Mouse (Mus musculus): ENCODE data around the gene Wdr54. TPM values are rescaled to one million over a fixed set of nuclear protein-coding genes. Genes with fewer than 3 reads are reported as not detected.

Gene Wdr54
- polyA plus RNA-seq, 1 experiment from 2014 or later, result 13.7 TPM

DNA sequence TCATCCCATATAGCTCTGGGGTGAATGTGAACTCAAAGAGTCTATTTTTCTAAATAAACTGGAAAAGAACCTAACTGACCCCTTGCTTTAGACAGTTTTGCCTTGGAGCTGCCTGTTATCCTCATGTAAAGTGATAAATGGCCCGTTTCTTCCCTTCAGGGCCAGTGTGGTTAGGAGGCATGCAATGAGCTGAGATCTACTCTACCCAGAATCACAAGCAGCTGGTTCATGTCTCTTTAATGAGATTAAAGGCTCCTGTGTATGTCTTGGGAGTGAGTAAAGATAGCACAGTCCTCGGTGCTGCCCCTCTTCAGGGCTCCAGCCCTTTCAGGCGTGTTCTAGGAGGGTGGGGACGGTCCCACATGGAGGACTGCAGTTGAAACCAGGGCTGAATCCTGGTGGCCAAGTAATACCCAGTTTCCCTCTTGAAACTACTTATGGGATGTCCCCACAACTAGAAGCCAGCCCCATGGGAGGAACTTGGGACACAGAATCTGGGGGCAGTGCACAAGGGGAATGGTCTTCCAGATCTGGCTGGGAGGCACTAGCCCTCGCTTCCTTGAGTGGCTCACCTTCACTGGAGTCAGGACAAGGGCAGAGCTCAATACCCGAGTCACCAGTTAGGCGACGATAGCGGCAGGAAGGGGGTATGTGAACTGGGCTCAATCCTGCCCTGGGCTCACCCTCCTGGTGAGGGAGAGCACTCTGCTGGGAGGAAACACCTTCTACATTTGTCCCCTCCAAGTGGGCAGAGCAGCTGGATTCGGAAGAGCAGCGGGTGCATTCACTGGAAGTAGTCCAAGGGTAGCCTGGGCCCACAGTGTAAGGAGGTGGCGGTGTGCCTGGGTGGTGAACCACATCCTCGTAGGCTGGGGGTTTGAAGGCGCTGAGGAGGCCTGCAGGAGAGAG lies 37.1 kb downstream of the Wdr54 start:
- no peaks in the 10 kb centered on the region for H3K9me3 ChIP-seq (ENCODE audit: control insufficient read depth, low read length)
- H3K4me2 ChIP-seq (ENCODE audit: low read depth, severe bottlenecking), result peak overlapping the region; percentile 84
- H3K36me3 ChIP-seq (ENCODE audit: control insufficient read depth, insufficient read depth, low read length), result peaks cover 13% of the 10 kb centered on the region
- no peaks in the 10 kb centered on the region for H3K27me3 ChIP-seq (ENCODE audit: control insufficient read depth, insufficient read depth, low read length)
- DNase-seq (ENCODE audit: low spot score) (no peak), ATAC-seq (ENCODE audit: insufficient number of reproducible peaks, low FRiP score, low TSS enrichment, low read depth) (no peak)
- H3K9ac ChIP-seq (ENCODE audit: low read length), result no peak overlapping the region
- no peak overlapping the region for H3K4me3 ChIP-seq (ENCODE audit: low read depth, low read length)
- H3K4me1 ChIP-seq (ENCODE audit: control insufficient read depth, insufficient read depth, low read length), result peaks cover 25% of the 10 kb centered on the region
- no peak overlapping the region for H3K27ac ChIP-seq (replicated peaks; ENCODE audit: low read depth, low read length)
- WGBS, result 87% methylated on average over 14 of the region's 14 CpGs

DNA sequence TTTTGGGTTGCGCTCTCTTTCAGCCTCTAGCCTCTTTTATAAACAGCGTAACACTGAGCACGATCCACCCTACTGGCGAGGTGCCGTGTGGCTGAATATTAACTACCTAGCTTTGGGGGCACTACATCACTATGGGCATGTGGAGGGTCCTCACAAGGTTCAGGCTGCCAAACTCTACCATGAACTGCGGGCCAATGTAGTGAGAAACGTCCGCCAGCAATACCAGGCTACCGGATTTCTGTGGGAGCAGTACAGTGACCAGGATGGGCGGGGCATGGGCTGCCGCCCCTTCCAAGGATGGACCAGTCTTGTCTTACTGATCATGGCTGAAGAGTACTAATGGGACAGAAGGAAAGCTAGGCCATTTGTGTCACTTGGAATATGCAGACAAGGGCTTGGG lies 37.8 kb downstream of the Wdr54 start:
- Histone ChIP-seq H3K4me3 (ENCODE audit: low read depth, low read length) (no peak overlapping the region), H3K36me3 (ENCODE audit: control insufficient read depth, insufficient read depth, low read length) (peaks cover 13% of the 10 kb centered on the region), H3K9me3 (ENCODE audit: control insufficient read depth, low read length) (no peaks in the 10 kb centered on the region), H3K27me3 (ENCODE audit: control insufficient read depth, insufficient read depth, low read length) (no peaks in the 10 kb centered on the region), H3K4me1 (ENCODE audit: control insufficient read depth, insufficient read depth, low read length) (peaks cover 22% of the 10 kb centered on the region), H3K4me2 (ENCODE audit: low read depth, severe bottlenecking) (no peak overlapping the region), H3K27ac (replicated peaks; ENCODE audit: low read depth, low read length) (no peak overlapping the region), H3K9ac (ENCODE audit: low read length) (no peak overlapping the region)
- ATAC-seq (ENCODE audit: insufficient number of reproducible peaks, low FRiP score, low TSS enrichment, low read depth) (no peak), DNase-seq (ENCODE audit: low spot score) (no peak)
- WGBS, result 87% methylated on average over 11 of the region's 11 CpGs

DNA sequence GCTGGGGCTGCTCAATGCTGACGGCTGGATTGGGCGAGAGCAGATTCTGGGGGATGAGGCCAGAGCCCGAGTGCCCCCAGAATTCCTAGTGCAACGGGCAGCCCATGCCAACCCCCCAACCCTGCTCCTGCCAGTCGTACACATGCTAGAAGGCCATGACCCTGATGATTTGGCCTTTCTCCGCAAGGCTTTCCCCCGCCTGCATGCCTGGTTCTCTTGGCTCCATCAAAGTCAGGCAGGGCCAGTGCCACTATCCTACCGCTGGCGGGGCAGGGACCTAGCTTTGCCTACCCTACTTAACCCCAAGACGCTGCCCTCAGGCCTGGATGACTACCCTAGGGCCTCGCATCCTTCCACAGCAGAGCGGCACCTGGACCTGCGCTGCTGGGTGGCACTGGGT lies 38.6 kb downstream of the Wdr54 start:
- H3K9ac ChIP-seq (ENCODE audit: low read length), result 0 out of 2 replicates have a peak overlapping the region, but pooled peaks have one; percentile 3
- no peak overlapping the region for H3K4me3 ChIP-seq (ENCODE audit: low read depth, low read length)
- H3K9me3 ChIP-seq (ENCODE audit: control insufficient read depth, low read length), result no peaks in the 10 kb centered on the region
- peaks cover 13% of the 10 kb centered on the region for H3K36me3 ChIP-seq (ENCODE audit: control insufficient read depth, insufficient read depth, low read length)
- no peaks in the 10 kb centered on the region for H3K27me3 ChIP-seq (ENCODE audit: control insufficient read depth, insufficient read depth, low read length)
- H3K27ac ChIP-seq (replicated peaks; ENCODE audit: low read depth, low read length), result no peak overlapping the region
- peaks cover 15% of the 10 kb centered on the region for H3K4me1 ChIP-seq (ENCODE audit: control insufficient read depth, insufficient read depth, low read length)
- no peak overlapping the region for H3K4me2 ChIP-seq (ENCODE audit: low read depth, severe bottlenecking)
- DNase-seq (ENCODE audit: low spot score) (no peak), ATAC-seq (ENCODE audit: insufficient number of reproducible peaks, low FRiP score, low TSS enrichment, low read depth) (no peak)
- 92% methylated on average over 13 of the region's 13 CpGs for WGBS

DNA sequence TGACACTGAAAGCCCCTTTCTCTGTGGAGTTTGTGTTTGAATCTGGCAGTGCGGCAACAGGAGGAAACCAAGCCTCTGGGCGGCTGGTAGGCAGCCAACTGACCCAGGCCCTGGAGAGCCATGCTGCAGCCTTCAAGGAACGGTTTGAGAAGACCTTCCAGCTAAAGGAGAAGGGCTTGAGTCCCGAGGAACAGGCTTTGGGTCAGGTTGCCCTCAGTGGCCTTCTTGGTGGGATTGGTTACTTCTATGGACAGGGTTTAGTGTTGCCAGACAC lies 39.1 kb downstream of the Wdr54 start:
- WGBS, result 90% methylated on average over 4 of the region's 4 CpGs
- Histone ChIP-seq H3K4me2 (ENCODE audit: low read depth, severe bottlenecking) (no peak overlapping the region), H3K4me3 (ENCODE audit: low read depth, low read length) (no peak overlapping the region), H3K27me3 (ENCODE audit: control insufficient read depth, insufficient read depth, low read length) (no peaks in the 10 kb centered on the region), H3K9me3 (ENCODE audit: control insufficient read depth, low read length) (no peaks in the 10 kb centered on the region), H3K27ac (replicated peaks; ENCODE audit: low read depth, low read length) (no peak overlapping the region), H3K36me3 (ENCODE audit: control insufficient read depth, insufficient read depth, low read length) (peaks cover 13% of the 10 kb centered on the region), H3K9ac (ENCODE audit: low read length) (no peak overlapping the region), H3K4me1 (ENCODE audit: control insufficient read depth, insufficient read depth, low read length) (peaks cover 14% of the 10 kb centered on the region; the same call in 1 of the 2 replicates)
- DNase-seq (ENCODE audit: low spot score) (no peak), ATAC-seq (ENCODE audit: insufficient number of reproducible peaks, low FRiP score, low TSS enrichment, low read depth) (no peak)

DNA sequence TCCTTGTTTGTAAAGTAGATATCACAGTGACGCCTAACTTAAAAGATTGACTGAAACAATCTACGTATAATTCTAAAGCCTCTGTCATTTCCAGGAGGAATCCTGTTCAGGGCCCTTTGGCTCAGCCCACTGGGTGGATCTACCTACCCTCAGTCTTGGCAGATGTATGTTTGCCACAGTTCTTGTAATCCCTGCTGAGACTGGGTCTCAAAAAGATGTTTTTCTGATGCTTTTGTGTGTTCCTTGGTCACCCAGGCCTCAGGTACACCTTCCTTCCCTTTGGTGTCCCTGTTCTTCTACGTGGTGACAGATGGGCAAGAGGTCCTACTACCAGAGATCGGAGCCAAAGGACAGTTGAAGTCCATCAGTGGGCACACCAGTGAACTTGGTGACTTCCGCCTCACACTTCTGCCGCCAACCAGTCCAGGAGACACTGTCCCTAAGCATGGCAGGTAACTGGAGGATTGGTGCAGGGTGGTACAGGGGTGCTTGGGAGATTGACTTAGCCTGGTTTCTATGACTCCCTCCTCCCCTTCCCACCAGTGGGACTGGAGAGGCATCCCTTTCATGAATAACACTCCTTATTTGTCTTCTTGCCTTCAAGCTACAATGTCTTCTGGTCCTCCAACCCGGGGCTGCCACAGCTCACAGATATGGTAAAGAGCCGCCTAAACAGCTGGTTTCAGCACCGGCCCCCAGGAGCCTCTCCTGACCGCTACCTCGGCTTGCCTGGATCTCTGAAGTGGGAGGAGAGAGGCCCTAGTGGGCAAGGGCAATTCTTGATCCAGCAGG lies 39.6 kb downstream of the Wdr54 start:
- peak overlapping the region; percentile 80; the same call in 1 of the 2 replicates for H3K9ac ChIP-seq (ENCODE audit: low read length)
- ATAC-seq (ENCODE audit: insufficient number of reproducible peaks, low FRiP score, low TSS enrichment, low read depth) (no peak), DNase-seq (ENCODE audit: low spot score) (no peak)
- H3K27me3 ChIP-seq (ENCODE audit: control insufficient read depth, insufficient read depth, low read length), result no peaks in the 10 kb centered on the region
- peak overlapping the region; percentile 89 for H3K4me2 ChIP-seq (ENCODE audit: low read depth, severe bottlenecking)
- H3K4me3 ChIP-seq (ENCODE audit: low read depth, low read length), result peak overlapping the region; percentile 86
- no peak overlapping the region for H3K27ac ChIP-seq (replicated peaks; ENCODE audit: low read depth, low read length)
- H3K36me3 ChIP-seq (ENCODE audit: control insufficient read depth, insufficient read depth, low read length), result peaks cover 13% of the 10 kb centered on the region
- no peaks in the 10 kb centered on the region for H3K9me3 ChIP-seq (ENCODE audit: control insufficient read depth, low read length)
- 86% methylated on average over 11 of the region's 11 CpGs for WGBS
- H3K4me1 ChIP-seq (ENCODE audit: control insufficient read depth, insufficient read depth, low read length), result peaks cover 14% of the 10 kb centered on the region; the same call in 1 of the 2 replicates

DNA sequence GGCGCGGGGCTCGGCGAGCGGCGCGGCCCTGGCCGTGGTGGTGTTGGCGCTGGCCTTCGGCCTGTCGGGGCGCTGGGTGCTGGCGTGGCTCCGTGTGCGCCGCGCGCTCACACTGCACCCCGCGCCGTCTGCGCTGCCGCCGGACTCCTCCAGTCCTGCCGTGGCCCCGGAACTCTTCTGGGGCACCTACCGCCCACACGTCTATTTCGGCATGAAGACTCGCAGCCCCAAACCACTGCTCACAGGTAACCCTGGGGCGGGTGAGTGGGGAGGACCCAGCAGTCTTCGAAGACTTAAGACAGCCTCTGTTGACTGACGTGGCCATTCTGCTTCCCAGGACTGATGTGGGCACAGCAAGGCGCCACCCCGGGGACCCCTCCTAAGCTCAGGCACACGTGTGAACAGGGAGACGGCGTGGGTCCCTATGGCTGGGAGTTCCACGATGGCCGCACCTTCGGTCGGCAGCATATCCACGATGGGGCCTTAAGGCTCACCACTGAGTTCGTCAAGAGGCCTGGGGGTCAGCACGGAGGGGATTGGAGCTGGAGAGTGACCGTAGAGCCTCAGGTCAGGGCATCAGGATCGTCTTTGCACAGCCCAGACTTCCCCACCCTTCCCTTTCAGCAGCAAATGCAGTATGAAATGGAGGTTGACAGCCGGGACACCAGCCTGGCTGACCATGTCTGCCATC lies 40.4 kb downstream of the Wdr54 start:
- Histone ChIP-seq H3K4me2 (ENCODE audit: low read depth, severe bottlenecking) (peak overlapping the region; percentile 89), H3K4me1 (ENCODE audit: control insufficient read depth, insufficient read depth, low read length) (peaks cover 14% of the 10 kb centered on the region; the same call in 1 of the 2 replicates), H3K27ac (replicated peaks; ENCODE audit: low read depth, low read length) (peak overlapping the region; percentile 70), H3K27me3 (ENCODE audit: control insufficient read depth, insufficient read depth, low read length) (no peaks in the 10 kb centered on the region), H3K36me3 (ENCODE audit: control insufficient read depth, insufficient read depth, low read length) (peaks cover 13% of the 10 kb centered on the region), H3K9ac (ENCODE audit: low read length) (peak overlapping the region; percentile 80), H3K4me3 (ENCODE audit: low read depth, low read length) (peak overlapping the region; percentile 86), H3K9me3 (ENCODE audit: control insufficient read depth, low read length) (no peaks in the 10 kb centered on the region)
- no peak for DNase-seq (ENCODE audit: low spot score)
- 2% methylated on average over 39 of the region's 48 CpGs for WGBS
- ATAC-seq (ENCODE audit: insufficient number of reproducible peaks, low FRiP score, low TSS enrichment, low read depth), result peak; percentile 27; the same call in 1 of the 2 replicates

DNA sequence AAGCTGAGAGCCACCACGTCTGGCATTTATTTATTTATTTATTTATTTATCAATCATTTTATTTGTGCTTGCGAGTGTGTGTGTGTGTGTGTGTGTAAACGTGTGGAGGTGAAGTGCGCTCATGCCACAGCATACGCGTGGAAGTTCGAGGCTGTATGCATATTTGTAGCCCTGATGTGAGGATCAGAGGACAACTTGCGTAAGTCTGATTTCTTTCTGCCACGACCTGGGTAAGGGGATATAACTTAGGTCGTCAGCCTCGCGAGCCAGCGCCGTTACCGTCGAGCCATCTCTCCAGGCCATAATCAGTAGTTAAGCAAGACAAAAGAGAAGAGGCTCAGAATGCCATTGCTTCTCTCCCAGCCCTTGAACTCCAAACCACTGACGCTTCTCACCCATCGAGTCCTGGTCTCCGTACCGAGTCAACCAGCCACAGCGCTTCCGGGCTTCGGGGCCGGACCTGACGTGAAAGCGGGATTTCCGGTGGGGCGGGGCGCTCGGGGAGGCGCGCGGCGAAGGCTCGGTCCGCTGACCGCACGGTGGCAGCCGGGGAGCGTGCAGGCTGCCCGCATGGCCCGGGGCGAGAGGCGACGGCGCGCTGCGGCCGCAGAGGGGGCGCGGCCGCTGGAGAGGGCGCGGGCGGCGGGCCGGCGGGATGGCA lies 41.1 kb downstream of the Wdr54 start, which contains the start of gene Mogs:
Gene Mogs (plus strand): TSS at position 486 of the 661 bp plus-strand sequence.
- ATAC-seq (ENCODE audit: insufficient number of reproducible peaks, low FRiP score, low TSS enrichment, low read depth), result peak; percentile 81
- peak within 1 kb of the TSS; percentile 80 for H3K9ac ChIP-seq (ENCODE audit: low read length)
- H3K27me3 ChIP-seq (ENCODE audit: control insufficient read depth, insufficient read depth, low read length), result no peaks in the 10 kb centered on the region
- WGBS, result under 1% methylated on average over 44 of the region's 58 CpGs
- H3K36me3 ChIP-seq (ENCODE audit: control insufficient read depth, insufficient read depth, low read length), result peaks cover 14% of the 10 kb centered on the region
- DNase-seq (ENCODE audit: low spot score), result peak; percentile 95
- peak within 1 kb of the TSS; percentile 70 for H3K27ac ChIP-seq (replicated peaks; ENCODE audit: low read depth, low read length)
- H3K4me1 ChIP-seq (ENCODE audit: control insufficient read depth, insufficient read depth, low read length), result peaks cover 12% of the 10 kb centered on the region; the same call in 1 of the 2 replicates
- peak within 1 kb of the TSS; percentile 89 for H3K4me2 ChIP-seq (ENCODE audit: low read depth, severe bottlenecking)
- H3K9me3 ChIP-seq (ENCODE audit: control insufficient read depth, low read length), result no peaks in the 10 kb centered on the region
- H3K4me3 ChIP-seq (ENCODE audit: low read depth, low read length), result peak within 1 kb of the TSS; percentile 86

Measured in limb, embryonic 11.5 days (tissue).